Mouse (Mus musculus) bone marrow, adult 2 months (tissue): ENCODE results near the gene Svep1.

Experiments
- CTCF ChIP-seq: fragments of 200-500 bp; IDR thresholded peaks from 2 replicates; pipeline ENCODE4 v1.5.1; 2011; ENCODE audit warnings: low read length, control low read depth; ENCODE audit not compliant: control insufficient read depth, insufficient read depth
- POLR2A ChIP-seq: fragments of 200-500 bp; IDR thresholded peaks from 2 replicates; pipeline ENCODE4 v1.6.1; 2011; ENCODE audit warnings: low read depth, mild to moderate bottlenecking, control low read depth, low read length, borderline replicate concordance; ENCODE audit not compliant: control insufficient read depth

GRCm38 (mm10) chr4:58111008-58111407 is 95.7 kb downstream of the Svep1 start:
- TF ChIP-seq CTCF (no peak), POLR2A (no peak)
